Mouse (Mus musculus) activated CD4-positive, CD25-positive, alpha-beta regulatory T cell, adult 4 months (primary cell): ENCODE data around the gene Osbpl7. TPM values are rescaled to one million over a fixed set of nuclear protein-coding genes. Genes with fewer than 3 reads are reported as not detected.
A peak's percentile ranks its signal among the peaks of the same experiment; 100 is the strongest.

ENCODE experiments used
- ATAC-seq: one replicate; pipeline ENCODE4 v1.8.0; 2017
- polyA plus RNA-seq, 2 experiments: library from polyadenylated mRNA; unstranded; fragments of 100-300 nt; shearing (Covaris generic); gene quantifications; one replicate each; pipeline ENCODE4 v1.2.1; 2017

Osbpl7 gene
- polyA plus RNA-seq, 2 experiments from 2014 or later: 21.3 to 25.8 TPM

DNA sequence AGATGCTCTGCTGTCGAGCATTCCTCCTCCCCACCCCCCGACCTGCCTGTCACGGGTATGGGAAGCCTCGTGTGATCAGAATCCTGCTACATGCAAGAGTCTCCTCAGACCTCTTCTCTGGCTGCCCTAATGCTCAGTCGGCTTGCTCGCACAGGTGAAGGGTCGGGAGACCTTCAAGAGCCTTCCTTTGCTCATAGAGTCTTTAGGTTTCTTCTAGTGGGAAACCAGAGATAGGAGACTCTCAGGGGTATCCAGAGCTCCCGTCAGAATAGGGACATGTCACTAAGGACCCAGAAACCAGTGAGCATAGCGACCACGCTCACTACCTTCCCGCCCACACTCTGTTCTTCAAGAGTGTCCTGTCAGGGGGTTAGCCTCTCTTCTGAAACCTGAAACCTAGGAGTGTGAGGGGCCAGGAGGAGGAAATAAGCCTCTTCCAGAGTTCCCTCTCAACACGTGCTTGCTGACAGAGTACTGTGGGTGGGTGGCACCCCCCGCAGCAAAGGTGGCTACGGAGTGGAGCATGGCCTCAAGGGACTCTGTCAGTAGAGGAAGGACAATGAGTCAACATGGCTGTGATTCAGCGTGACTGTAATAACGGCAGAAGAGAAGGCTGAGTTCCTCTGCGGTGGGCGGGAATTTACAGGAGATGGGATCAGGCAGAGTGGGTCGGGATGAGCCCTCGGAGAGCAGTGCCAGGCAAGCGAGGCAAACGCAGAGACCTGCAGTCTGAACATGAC lies 33.1 kb downstream of the Osbpl7 start:
- no peak for ATAC-seq

DNA sequence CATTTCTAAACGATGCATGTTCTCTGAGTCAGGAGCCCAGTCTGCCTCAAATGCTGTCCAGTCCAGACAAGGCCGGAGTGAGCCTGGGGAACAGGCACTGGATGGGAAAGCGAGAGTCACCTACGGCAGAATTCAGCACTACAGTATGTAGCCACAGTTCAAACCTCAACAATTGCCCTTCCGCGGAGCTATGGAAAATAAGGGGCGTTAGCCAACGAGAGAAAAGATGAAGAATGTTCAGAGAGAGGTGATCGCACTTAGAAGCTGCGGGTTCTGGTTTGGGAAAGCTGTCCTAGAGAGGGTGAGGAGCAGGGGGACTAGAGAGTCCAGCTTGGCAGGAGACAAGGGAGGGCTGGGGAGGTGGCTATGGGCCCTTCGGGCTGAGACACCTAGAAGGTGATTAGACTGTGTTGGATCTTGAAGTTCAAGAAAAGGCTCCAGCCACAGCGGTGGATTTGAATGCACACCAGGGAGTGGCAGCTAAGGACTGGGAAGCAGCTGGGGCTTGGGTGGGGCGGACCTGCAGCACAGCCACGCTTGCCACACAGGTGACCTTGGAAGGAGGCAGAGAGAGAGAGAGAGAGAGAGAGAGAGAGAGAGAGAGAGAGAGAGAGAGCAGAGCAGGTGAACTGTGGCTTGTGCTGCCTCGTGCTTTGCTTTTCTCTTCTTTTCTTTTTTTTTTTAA lies 34.5 kb downstream of the Osbpl7 start:
- no peak for ATAC-seq

GRCm38 (mm10) chr11:97086365-97086764 lies 35.9 kb downstream of the Osbpl7 start:
- ATAC-seq: no peak

DNA sequence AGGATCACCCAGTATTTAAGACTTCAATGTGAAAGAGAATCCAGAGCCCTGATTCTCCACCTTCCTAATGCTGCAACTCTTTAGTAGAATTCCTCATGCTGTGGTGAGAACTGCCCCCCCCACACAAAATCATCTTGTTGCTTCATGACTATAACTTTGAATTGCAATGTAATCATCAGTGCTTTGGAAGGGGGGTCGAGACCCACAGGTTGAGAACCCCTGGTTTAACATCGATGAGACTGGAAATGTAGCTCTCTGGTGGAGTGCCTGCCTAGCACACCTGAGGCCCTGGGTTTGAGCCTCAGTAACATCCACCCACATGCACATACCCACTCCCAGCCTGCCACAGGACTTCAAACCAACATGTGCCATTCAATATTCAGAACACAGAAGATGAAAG lies 44.2 kb downstream of the Osbpl7 start:
- no peak for ATAC-seq

- no peak for ATAC-seq
These were observed 48.4 kb downstream of the Osbpl7 start for GRCm38 (mm10) chr11:97098791-97099190.

- ATAC-seq: peak; percentile 49
These were observed 51.3 kb downstream of the Osbpl7 start for GRCm38 (mm10) chr11:97101722-97102121.

- ATAC-seq: no peak
These were observed 53.0 kb downstream of the Osbpl7 start for GRCm38 (mm10) chr11:97103163-97104090.

- no peak for ATAC-seq
These were observed 53.7 kb downstream of the Osbpl7 start for GRCm38 (mm10) chr11:97104091-97104483.

- peak; percentile 46 for ATAC-seq
These were observed 58.5 kb downstream of the Osbpl7 start for GRCm38 (mm10) chr11:97108976-97109375.

GRCm38 (mm10) chr11:97112519-97113125 lies 62.2 kb downstream of the Osbpl7 start:
- ATAC-seq: peak; percentile 33

- ATAC-seq: peak; percentile 21
These were observed 64.5 kb downstream of the Osbpl7 start, which contains the start of gene Tbx21 for GRCm38 (mm10) chr11:97114671-97115601. Gene Tbx21 (minus strand): TSS chr11:97115331.

GRCm38 (mm10) chr11:97115797-97116196 lies 65.4 kb downstream of the Osbpl7 start:
- peak; percentile 38 for ATAC-seq

Other genes with a start within 250 kb of the Osbpl7 start
- gene Nfe2l1, start 220.7 kb upstream of the Osbpl7 start, polyA plus RNA-seq: 10 to 100 TPM; 19.7 to 22.1 TPM
- gene Copz2, start 200.8 kb upstream of the Osbpl7 start, polyA plus RNA-seq: not detected
- gene Cdk5rap3, start 134.1 kb upstream of the Osbpl7 start, polyA plus RNA-seq: 10 to 100 TPM; 86.7 to 92.1 TPM
- gene Prr15l, start 122.5 kb upstream of the Osbpl7 start, polyA plus RNA-seq: under 1 TPM in 1 of 2 experiments, not detected in 1; 0.15 TPM
- 10 to 100 TPM; 25.6 to 33.4 TPM for gene Pnpo, start 106.6 kb upstream of the Osbpl7 start, polyA plus RNA-seq
- gene Sp2, start 67.7 kb upstream of the Osbpl7 start, polyA plus RNA-seq: 10 to 100 TPM; 22.5 to 26.6 TPM
- gene Sp6, start 37.2 kb upstream of the Osbpl7 start, polyA plus RNA-seq: not detected
- gene Scrn2, start 20.7 kb upstream of the Osbpl7 start, polyA plus RNA-seq: 10 to 100 TPM in 1 of 2 experiments, 1 to 10 TPM in 1; 5.4 to 10.6 TPM
- not detected for gene Lrrc46, start 9.2 kb upstream of the Osbpl7 start, polyA plus RNA-seq
- 10 to 100 TPM; 56.6 to 58.0 TPM for gene Mrpl10, start 9.1 kb upstream of the Osbpl7 start, polyA plus RNA-seq
- 1 to 10 TPM; 4.5 to 5.6 TPM for gene Tbx21, start 64.7 kb downstream of the Osbpl7 start, polyA plus RNA-seq
- under 1 TPM in 1 of 2 experiments, not detected in 1; 0.37 TPM for gene Tbkbp1, start 100.9 kb downstream of the Osbpl7 start, polyA plus RNA-seq
- 10 to 100 TPM; 28.8 to 40.6 TPM for gene Kpnb1, start 137.3 kb downstream of the Osbpl7 start, polyA plus RNA-seq
- gene Npepps, start 230.0 kb downstream of the Osbpl7 start, polyA plus RNA-seq: 10 to 100 TPM; 36.1 to 43.0 TPM